Mouse (Mus musculus) heart, adult 2 months (tissue): ENCODE measurements around the gene Dnah8.

Source experiments
- CTCF ChIP-seq: fragments of 200-600 bp; IDR thresholded peaks from 2 replicates; pipeline ENCODE4 v1.8.1; 2022; ENCODE audit warnings: antibody characterized with exemption, mild to moderate bottlenecking, moderate library complexity
- EP300 ChIP-seq: fragments of 200-500 bp; IDR thresholded peaks from 2 replicates; pipeline ENCODE4 v1.6.1; 2011; ENCODE audit warnings: low read depth, low read length, control low read depth; ENCODE audit not compliant: insufficient read depth
- POLR2A ChIP-seq: fragments of 200-500 bp; IDR thresholded peaks from 2 replicates; pipeline ENCODE4 v1.6.1; 2011; ENCODE audit warnings: mild to moderate bottlenecking, low read depth, low read length, control low read depth; ENCODE audit not compliant: insufficient read depth

- TF ChIP-seq CTCF (no peak), POLR2A (no peak), EP300 (no peak)
Observed at GRCm38 (mm10) chr17:30781046-30781445, 156.9 kb downstream of the Dnah8 start.
